Mouse (Mus musculus): ENCODE data around the gene Pigx. TPM values are rescaled to one million over a fixed set of nuclear protein-coding genes. Genes with fewer than 3 reads are reported as not detected.
"Not testable (repeated sequence)": the region's sequence is repeated elsewhere in the genome, so short reads cannot be mapped to it uniquely, and the experiment has no call there.

Pigx gene
- total RNA-seq, 1 experiment from 2014 or later, result 70.6 TPM

GRCm38 (mm10) chr16:32113541-32114218 lies 14.1 kb upstream of the Pigx start:
- ATAC-seq (replicated peaks; ENCODE audit: insufficient number of reproducible peaks, low FRiP score, low TSS enrichment, poor library complexity, severe bottlenecking), result peak; percentile 81

- ATAC-seq (replicated peaks; ENCODE audit: insufficient number of reproducible peaks, low FRiP score, low TSS enrichment, poor library complexity, severe bottlenecking), result no peak
Measured at GRCm38 (mm10) chr16:32110951-32111699, 11.6 kb upstream of the Pigx start.

GRCm38 (mm10) chr16:32108578-32108977 lies 9.0 kb upstream of the Pigx start:
- ATAC-seq (replicated peaks; ENCODE audit: insufficient number of reproducible peaks, low FRiP score, low TSS enrichment, poor library complexity, severe bottlenecking), result no peak

GRCm38 (mm10) chr16:32108170-32108569 lies 8.6 kb upstream of the Pigx start:
- peak; percentile 50; the same call in 1 of the 2 replicates for ATAC-seq (replicated peaks; ENCODE audit: insufficient number of reproducible peaks, low FRiP score, low TSS enrichment, poor library complexity, severe bottlenecking)

GRCm38 (mm10) chr16:32107342-32108045 lies 8.0 kb upstream of the Pigx start:
- 0 out of 2 replicates have a peak, but pooled peaks have one; percentile 47 for ATAC-seq (replicated peaks; ENCODE audit: insufficient number of reproducible peaks, low FRiP score, low TSS enrichment, poor library complexity, severe bottlenecking)

- ATAC-seq (replicated peaks; ENCODE audit: insufficient number of reproducible peaks, low FRiP score, low TSS enrichment, poor library complexity, severe bottlenecking), result no peak
Measured at GRCm38 (mm10) chr16:32105698-32106097, 6.2 kb upstream of the Pigx start.

GRCm38 (mm10) chr16:32102295-32102694 lies 2.8 kb upstream of the Pigx start:
- ATAC-seq (replicated peaks; ENCODE audit: insufficient number of reproducible peaks, low FRiP score, low TSS enrichment, poor library complexity, severe bottlenecking), result no peak

- peak; percentile 52 for ATAC-seq (replicated peaks; ENCODE audit: insufficient number of reproducible peaks, low FRiP score, low TSS enrichment, poor library complexity, severe bottlenecking)
Measured at GRCm38 (mm10) chr16:32098897-32099637, 473 bp downstream of the Pigx start.

GRCm38 (mm10) chr16:32097757-32098156 lies 1.8 kb downstream of the Pigx start:
- not testable (repeated sequence) for ATAC-seq (replicated peaks; ENCODE audit: insufficient number of reproducible peaks, low FRiP score, low TSS enrichment, poor library complexity, severe bottlenecking)

GRCm38 (mm10) chr16:32091466-32091865 lies 8.1 kb downstream of the Pigx start:
- ATAC-seq (replicated peaks; ENCODE audit: insufficient number of reproducible peaks, low FRiP score, low TSS enrichment, poor library complexity, severe bottlenecking), result no peak

GRCm38 (mm10) chr16:32087629-32088443 lies 11.7 kb downstream of the Pigx start:
- ATAC-seq (replicated peaks; ENCODE audit: insufficient number of reproducible peaks, low FRiP score, low TSS enrichment, poor library complexity, severe bottlenecking), result peak; percentile 82

- ATAC-seq (replicated peaks; ENCODE audit: insufficient number of reproducible peaks, low FRiP score, low TSS enrichment, poor library complexity, severe bottlenecking), result peak; percentile 91
Measured at GRCm38 (mm10) chr16:32078991-32079511, 20.5 kb downstream of the Pigx start, which contains the start of gene Pak2. Pak2 (minus strand) TSS chr16:32079342.

- ATAC-seq (replicated peaks; ENCODE audit: insufficient number of reproducible peaks, low FRiP score, low TSS enrichment, poor library complexity, severe bottlenecking), result no peak
Measured at GRCm38 (mm10) chr16:32078408-32078990, 21.0 kb downstream of the Pigx start.

GRCm38 (mm10) chr16:32077648-32078407 lies 21.7 kb downstream of the Pigx start:
- ATAC-seq (replicated peaks; ENCODE audit: insufficient number of reproducible peaks, low FRiP score, low TSS enrichment, poor library complexity, severe bottlenecking), result no peak

GRCm38 (mm10) chr16:32076406-32076805 lies 23.1 kb downstream of the Pigx start:
- no peak for ATAC-seq (replicated peaks; ENCODE audit: insufficient number of reproducible peaks, low FRiP score, low TSS enrichment, poor library complexity, severe bottlenecking)

GRCm38 (mm10) chr16:32075762-32076161 lies 23.8 kb downstream of the Pigx start:
- no peak for ATAC-seq (replicated peaks; ENCODE audit: insufficient number of reproducible peaks, low FRiP score, low TSS enrichment, poor library complexity, severe bottlenecking)

GRCm38 (mm10) chr16:32070070-32070469 lies 29.5 kb downstream of the Pigx start:
- not testable (repeated sequence) for ATAC-seq (replicated peaks; ENCODE audit: insufficient number of reproducible peaks, low FRiP score, low TSS enrichment, poor library complexity, severe bottlenecking)
